Mouse (Mus musculus) neural tube, embryonic 14.5 days (tissue): ENCODE results near the gene Themis2. TPM values are rescaled to one million over a fixed set of nuclear protein-coding genes. Genes with fewer than 3 reads are reported as not detected.
"Not testable (repeated sequence)": the region's sequence is repeated elsewhere in the genome, so short reads cannot be mapped to it uniquely, and the experiment has no call there.

Source experiments
- ATAC-seq: fragments of 200-750 bp; cut with Nextera tagmentation; 2 replicates; pipeline ENCODE4 v1.8.0; 2017; ENCODE audit warnings: low read depth, mild to moderate bottlenecking, moderate TSS enrichment, moderate library complexity
- H3K27ac ChIP-seq: fragments of 300-500 bp; sonication (generic); 2 replicates; pipeline ENCODE4 v1.5.1; 2014; ENCODE audit warnings: low read depth, mild to moderate bottlenecking, control low read depth, low read length, moderate library complexity, mixed read lengths
- H3K27me3 ChIP-seq: fragments of 300-500 bp; sonication (generic); 2 replicates; pipeline ENCODE4 v1.6.1; 2014; ENCODE audit warnings: low read length; ENCODE audit not compliant: control insufficient read depth, insufficient read depth
- H3K36me3 ChIP-seq: fragments of 300-500 bp; sonication (generic); 2 replicates; pipeline ENCODE4 v1.6.1; 2014; ENCODE audit warnings: low read length, mixed read lengths; ENCODE audit not compliant: control insufficient read depth, insufficient read depth
- H3K4me1 ChIP-seq: fragments of 300-500 bp; sonication (generic); 2 replicates; pipeline ENCODE4 v1.6.1; 2014; ENCODE audit warnings: low read length; ENCODE audit not compliant: control insufficient read depth, insufficient read depth
- H3K4me2 ChIP-seq: fragments of 300-500 bp; sonication (generic); 2 replicates; pipeline ENCODE4 v1.6.1; 2014; ENCODE audit warnings: mild to moderate bottlenecking, low read depth, low read length, control low read depth
- H3K4me3 ChIP-seq: fragments of 300-500 bp; sonication (generic); 2 replicates; pipeline ENCODE4 v1.5.1; 2014; ENCODE audit warnings: low read depth, low read length, control low read depth, mixed read lengths
- H3K9ac ChIP-seq: fragments of 300-500 bp; sonication (generic); replicated peaks from 2 replicates; pipeline ENCODE4 v1.6.1; 2014; ENCODE audit warnings: low read depth, mild to moderate bottlenecking, control low read depth, low read length, mixed read lengths
- H3K9me3 ChIP-seq: fragments of 300-500 bp; sonication (generic); 2 replicates; pipeline ENCODE4 v1.6.1; 2016; ENCODE audit warnings: low read length; ENCODE audit not compliant: control insufficient read depth
- WGBS: fragments of 180-500 bp; shearing (Covaris S2); extraction: QIAGEN DNeasy Blood & Tissue Kit; methylation state at CpG from one replicate; pipeline ENCODE4 v1.1.7; 2014; 5-methylcytosine and 5-hydroxymethylcytosine counted together
- polyA plus RNA-seq: library from polyadenylated mRNA; unstranded; fragments of >200 nt; fragmentation: Nextera tagmentation; extraction: Ambion mirVana; gene quantifications from 2 replicates; pipeline ENCODE4 v1.2.1, GENCODE M21; 2014

Themis2 gene
- polyA plus RNA-seq, 1 experiment from 2014 or later = 0.11 TPM

DNA sequence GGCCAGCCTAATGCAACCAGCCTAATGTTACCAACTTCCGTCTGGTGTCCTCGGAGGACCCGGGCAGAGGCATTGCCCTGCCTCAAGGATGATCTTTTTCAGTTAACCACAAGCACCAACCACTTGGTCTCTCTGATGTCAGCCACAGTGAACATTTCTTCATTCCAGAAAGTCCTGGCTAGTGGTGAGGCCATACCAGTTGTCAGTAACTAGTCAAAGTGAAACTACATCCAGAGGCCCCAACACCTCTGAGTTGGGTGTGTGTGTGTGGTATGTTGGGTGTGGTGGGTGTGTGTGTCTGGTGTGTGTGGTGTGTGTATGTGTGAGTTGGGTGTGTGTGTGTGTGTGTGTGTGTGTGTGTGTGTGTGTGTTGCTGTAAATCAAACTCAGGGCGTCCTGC is 47.4 kb downstream of the Themis2 start:
- Histone ChIP-seq H3K36me3 (no peaks in the 10 kb centered on the region), H3K27ac (no peak overlapping the region), H3K4me2 (no peak overlapping the region), H3K4me3 (no peak overlapping the region), H3K4me1 (no peaks in the 10 kb centered on the region), H3K9ac (no peak overlapping the region), H3K27me3 (no peaks in the 10 kb centered on the region), H3K9me3 (no peaks in the 10 kb centered on the region)
- no peak for ATAC-seq
- 90% methylated on average over 4 of the region's 4 CpGs for WGBS

DNA sequence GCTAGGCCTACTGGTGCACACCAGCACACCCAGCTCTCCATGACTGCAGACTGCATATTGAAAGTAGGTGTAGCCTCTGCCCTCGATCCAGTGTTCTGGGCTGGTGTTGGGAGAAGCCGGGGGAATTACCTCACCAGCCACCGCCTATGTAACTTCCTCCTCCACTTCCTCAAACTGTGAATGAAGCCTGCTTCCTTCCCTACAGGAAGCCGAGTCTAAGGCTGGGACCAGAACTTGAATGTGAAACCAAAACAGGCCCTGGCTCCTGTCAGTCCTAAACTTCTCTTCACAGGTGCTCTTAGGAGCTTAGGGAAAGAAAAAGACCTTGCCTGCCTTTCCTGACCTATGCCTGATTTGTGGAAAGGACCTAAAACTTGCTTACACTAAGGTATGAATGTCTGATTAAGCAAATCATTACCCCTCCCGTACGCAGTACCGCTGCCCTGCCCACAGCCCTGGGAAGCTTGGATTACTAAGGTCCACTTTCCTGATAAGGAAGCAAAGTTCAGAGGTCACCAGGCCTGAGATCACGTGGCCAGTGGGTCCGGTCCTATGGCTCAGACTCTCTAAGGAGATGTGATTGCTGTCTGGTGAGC is 48.4 kb downstream of the Themis2 start:
- H3K4me1 ChIP-seq = no peaks in the 10 kb centered on the region
- H3K36me3 ChIP-seq = no peaks in the 10 kb centered on the region
- 77% methylated on average over 9 of the region's 9 CpGs for WGBS
- no peak overlapping the region for H3K4me2 ChIP-seq
- no peak overlapping the region for H3K4me3 ChIP-seq
- no peaks in the 10 kb centered on the region for H3K9me3 ChIP-seq
- H3K9ac ChIP-seq = no peak overlapping the region
- no peak overlapping the region for H3K27ac ChIP-seq
- H3K27me3 ChIP-seq = no peaks in the 10 kb centered on the region
- ATAC-seq = no peak

DNA sequence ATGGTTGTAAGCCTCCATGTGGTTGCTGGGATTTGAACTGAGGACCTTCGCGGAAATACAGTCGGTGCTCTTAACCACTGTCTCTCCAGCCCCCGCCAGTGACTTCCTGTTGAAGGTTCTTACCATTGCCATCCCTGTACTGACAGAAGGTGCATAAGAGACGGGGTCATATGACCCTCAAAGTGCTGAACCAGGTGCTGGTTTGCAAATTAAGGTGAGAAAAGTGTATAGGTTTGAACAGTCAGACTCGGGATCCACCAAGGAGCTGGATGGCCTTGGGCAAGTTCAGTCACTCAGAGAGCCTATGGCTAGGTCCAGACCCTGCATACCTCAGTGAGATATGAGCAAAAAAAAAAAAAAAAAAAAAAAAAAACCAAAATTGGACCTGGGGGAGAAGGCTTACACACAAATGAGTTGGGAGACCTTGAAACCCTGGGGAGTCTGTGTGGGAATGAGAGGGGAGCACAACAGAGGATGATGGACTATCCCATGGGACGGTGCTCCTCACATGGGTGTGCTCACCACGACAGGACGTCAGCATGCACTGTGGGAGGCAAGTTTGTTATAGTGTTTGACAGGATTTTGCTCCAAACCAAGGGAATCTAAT is 49.2 kb downstream of the Themis2 start:
- Histone ChIP-seq H3K36me3 (no peaks in the 10 kb centered on the region), H3K27me3 (no peaks in the 10 kb centered on the region), H3K4me2 (no peak overlapping the region), H3K9me3 (no peaks in the 10 kb centered on the region), H3K4me1 (no peaks in the 10 kb centered on the region), H3K9ac (no peak overlapping the region), H3K4me3 (no peak overlapping the region), H3K27ac (no peak overlapping the region)
- WGBS = 88% methylated on average over 9 of the region's 9 CpGs
- no peak for ATAC-seq

DNA sequence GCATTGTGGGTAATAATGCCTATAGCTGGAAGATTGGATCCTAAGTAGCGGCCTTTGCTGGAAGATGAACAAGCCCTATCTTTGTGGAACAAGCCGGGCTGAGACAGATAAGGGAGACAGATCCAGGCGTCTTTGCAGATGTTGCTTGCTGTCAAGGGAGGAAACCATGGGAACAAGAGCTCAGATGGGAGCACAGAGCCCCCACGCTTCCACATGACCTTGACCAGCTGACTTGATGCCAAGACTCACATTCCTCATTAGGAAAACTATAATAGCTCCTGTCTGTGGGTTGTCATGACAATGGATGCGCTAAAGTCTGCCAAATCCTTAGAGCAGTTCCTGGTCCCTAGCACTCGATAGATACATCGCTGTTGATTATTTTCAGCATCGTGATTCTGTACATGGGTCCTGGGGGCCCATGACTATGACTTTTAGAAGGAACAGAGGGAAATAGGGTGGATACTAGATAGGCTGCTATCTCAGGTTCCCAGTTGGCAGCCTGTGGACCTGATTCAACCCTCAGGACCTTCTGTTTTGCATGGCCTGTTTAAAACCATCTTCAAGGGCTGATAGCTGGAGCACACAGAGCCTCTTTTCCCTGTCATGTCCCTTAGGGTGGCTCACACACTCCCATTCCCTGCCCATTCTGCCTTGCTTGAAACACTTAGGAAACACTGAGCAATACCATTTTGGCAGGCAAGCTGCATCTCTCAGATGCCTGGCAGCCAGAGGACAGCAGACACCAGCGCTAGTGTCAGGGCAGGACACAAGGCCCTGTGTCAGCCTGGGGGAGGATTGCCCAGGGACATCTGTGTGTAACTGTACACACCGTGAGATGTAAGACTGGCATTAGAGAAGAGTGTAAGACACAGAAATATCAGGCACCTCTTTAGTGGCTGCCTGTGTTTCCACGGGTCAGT is 51.9 kb downstream of the Themis2 start:
- Histone ChIP-seq H3K4me3 (no peak overlapping the region), H3K27ac (no peak overlapping the region), H3K9me3 (no peaks in the 10 kb centered on the region), H3K9ac (no peak overlapping the region), H3K27me3 (no peaks in the 10 kb centered on the region), H3K36me3 (no peaks in the 10 kb centered on the region), H3K4me2 (no peak overlapping the region), H3K4me1 (no peaks in the 10 kb centered on the region)
- ATAC-seq = no peak
- WGBS = 70% methylated on average over 11 of the region's 11 CpGs

DNA sequence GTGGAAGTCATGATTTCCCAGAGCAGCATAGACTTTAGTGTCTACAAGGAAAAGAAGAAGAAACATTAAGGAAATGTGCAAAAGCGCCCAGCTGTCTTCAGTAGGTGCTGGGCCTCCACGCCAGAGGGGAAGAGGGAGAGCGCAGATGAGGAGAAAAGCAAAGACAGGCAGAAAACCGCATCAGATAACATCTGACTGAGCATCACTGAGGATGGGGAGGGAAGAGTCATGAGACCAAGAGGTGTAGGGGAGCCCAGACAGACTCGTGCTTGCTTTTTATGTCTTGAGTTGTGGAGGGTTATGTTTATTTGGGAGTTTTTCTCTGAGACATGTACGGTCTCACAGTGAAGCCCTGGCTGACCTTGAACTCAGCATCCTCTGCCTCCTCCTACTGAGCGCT is 54.7 kb downstream of the Themis2 start:
- Histone ChIP-seq H3K9me3 (no peaks in the 10 kb centered on the region), H3K4me2 (no peak overlapping the region), H3K36me3 (no peaks in the 10 kb centered on the region), H3K4me3 (no peak overlapping the region), H3K27ac (no peak overlapping the region), H3K9ac (no peak overlapping the region), H3K4me1 (no peaks in the 10 kb centered on the region), H3K27me3 (no peaks in the 10 kb centered on the region)
- WGBS = 94% methylated on average over 7 of the region's 7 CpGs
- ATAC-seq = no peak

DNA sequence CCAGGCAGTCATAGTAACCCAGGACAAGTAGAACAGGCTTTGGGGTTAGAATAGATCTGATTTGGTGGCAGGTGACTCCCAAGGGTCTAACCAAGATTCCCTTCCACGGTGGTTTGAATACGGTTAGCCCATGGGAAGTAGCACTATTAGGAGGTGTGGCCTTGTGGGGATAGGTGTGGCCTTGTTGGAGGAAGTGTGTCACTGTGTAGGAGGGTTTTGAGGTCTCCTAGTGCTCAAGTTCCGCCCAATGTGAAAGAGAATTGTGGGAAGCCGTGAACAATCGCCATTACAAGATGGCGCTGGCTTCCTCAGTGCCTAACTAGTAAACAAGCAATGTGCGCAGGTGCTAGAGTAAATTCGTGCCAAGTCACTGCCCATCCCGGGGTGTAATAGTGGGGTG is 59.0 kb downstream of the Themis2 start:
- not testable (repeated sequence) for H3K9ac ChIP-seq, H3K9me3 ChIP-seq, H3K4me1 ChIP-seq, H3K4me3 ChIP-seq, H3K36me3 ChIP-seq, H3K27me3 ChIP-seq, ATAC-seq, H3K4me2 ChIP-seq, H3K27ac ChIP-seq
- WGBS = 91% methylated on average over 9 of the region's 9 CpGs

DNA sequence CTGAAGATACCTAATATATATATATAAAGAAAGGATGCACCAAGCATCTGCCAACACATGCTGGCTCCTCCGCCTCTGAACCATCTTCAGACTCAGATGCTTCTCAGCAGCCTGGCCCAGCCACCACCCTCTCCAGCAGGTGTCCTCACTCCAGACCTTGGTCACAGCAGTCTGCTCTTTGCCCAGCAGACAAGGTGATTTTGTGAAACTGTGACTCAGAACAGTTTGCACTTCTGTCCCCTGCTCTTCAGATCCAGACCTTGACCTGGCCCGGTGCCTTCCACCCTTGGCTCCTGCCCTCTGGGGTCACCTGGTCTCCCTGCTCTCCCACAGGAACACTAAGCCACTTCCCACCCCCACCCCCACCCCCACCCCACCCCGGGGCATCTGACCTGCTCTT is 60.3 kb downstream of the Themis2 start:
- Histone ChIP-seq H3K4me3 (no peak overlapping the region), H3K9ac (no peak overlapping the region), H3K4me1 (peaks cover 5% of the 10 kb centered on the region; the same call in 1 of the 2 replicates), H3K9me3 (no peaks in the 10 kb centered on the region), H3K27me3 (no peaks in the 10 kb centered on the region), H3K36me3 (no peaks in the 10 kb centered on the region), H3K27ac (no peak overlapping the region), H3K4me2 (no peak overlapping the region)
- no peak for ATAC-seq
- WGBS = 72% methylated on average over 3 of the region's 3 CpGs

DNA sequence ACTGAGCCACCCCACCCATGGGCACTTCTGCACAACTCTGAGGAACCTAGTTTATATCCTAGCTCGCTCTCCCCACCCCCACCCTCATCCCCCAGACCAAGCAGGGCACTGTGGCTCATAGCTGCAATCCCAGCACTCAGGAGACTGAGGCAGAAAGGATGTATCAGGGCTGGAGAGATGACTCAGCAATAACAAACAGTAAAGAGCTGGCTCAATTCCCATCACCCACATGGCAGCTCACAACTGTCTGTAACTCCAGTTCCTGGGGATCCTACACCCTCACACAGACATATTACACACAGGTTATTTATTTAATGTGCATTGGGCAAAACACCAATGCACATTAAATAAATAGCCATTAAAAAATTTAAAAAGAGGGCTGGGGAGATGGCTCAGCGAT is 60.8 kb downstream of the Themis2 start:
- ATAC-seq = no peak
- H3K4me2 ChIP-seq = no peak overlapping the region
- WGBS = 75% methylated on average over 2 of the region's 2 CpGs
- no peak overlapping the region for H3K27ac ChIP-seq
- H3K9ac ChIP-seq = no peak overlapping the region
- H3K27me3 ChIP-seq = no peaks in the 10 kb centered on the region
- H3K4me3 ChIP-seq = no peak overlapping the region
- no peaks in the 10 kb centered on the region for H3K36me3 ChIP-seq
- H3K9me3 ChIP-seq = no peaks in the 10 kb centered on the region
- peaks cover 5% of the 10 kb centered on the region; the same call in 1 of the 2 replicates for H3K4me1 ChIP-seq

DNA sequence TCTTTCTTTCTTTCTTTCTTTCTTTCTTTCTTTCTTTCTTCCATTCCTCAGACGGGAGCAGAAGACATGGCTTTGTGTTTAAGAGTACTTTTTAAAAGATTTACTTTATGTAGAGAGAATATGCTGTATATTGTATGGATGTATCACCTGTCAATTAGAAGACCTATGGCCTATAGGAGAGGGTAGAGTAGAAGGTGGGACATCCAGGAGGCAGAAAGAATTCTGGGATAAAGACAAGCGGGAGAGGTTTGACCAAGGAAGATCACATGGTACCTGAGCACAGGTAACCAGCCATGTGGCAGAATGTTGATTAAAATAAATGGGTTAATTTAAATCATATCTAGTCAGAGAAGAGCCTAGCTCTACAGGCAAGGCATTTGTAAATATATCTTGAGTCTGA is 61.4 kb downstream of the Themis2 start:
- no peaks in the 10 kb centered on the region for H3K9me3 ChIP-seq
- 94% methylated on average over 2 of the region's 2 CpGs for WGBS
- H3K9ac ChIP-seq = no peak overlapping the region
- no peak overlapping the region for H3K27ac ChIP-seq
- no peak for ATAC-seq
- H3K36me3 ChIP-seq = no peaks in the 10 kb centered on the region
- H3K4me1 ChIP-seq = peaks cover 5% of the 10 kb centered on the region; the same call in 1 of the 2 replicates
- no peaks in the 10 kb centered on the region for H3K27me3 ChIP-seq
- no peak overlapping the region for H3K4me3 ChIP-seq
- no peak overlapping the region for H3K4me2 ChIP-seq
